Mouse (Mus musculus) urinary bladder, postnatal 36 days (tissue): ENCODE results near the gene Mrps23.
"Not testable (repeated sequence)": the region's sequence is repeated elsewhere in the genome, so short reads cannot be mapped to it uniquely, and the experiment has no call there.

Experiments
- DNase-seq, 2 experiments: peaks; one replicate each; pipeline ENCODE4 v3.0.0; 2022; ENCODE audit warnings: low spot score in 2 of 2, mixed read lengths in 1 of 2

Gene Mrps23

GRCm38 (mm10) chr11:88173386-88174025, 30.7 kb upstream of the Mrps23 start:
- no peak for DNase-seq

- DNase-seq: no peak
These were observed 23.7 kb upstream of the Mrps23 start for GRCm38 (mm10) chr11:88180467-88180958.

GRCm38 (mm10) chr11:88180959-88181619, 23.1 kb upstream of the Mrps23 start:
- DNase-seq: peak in 1 of 2 experiments; percentile 67

- DNase-seq: no peak
These were observed 19.5 kb upstream of the Mrps23 start for GRCm38 (mm10) chr11:88184632-88185180.

- DNase-seq: no peak
These were observed 17.9 kb upstream of the Mrps23 start for GRCm38 (mm10) chr11:88186078-88186946.

GRCm38 (mm10) chr11:88186947-88187243, 17.3 kb upstream of the Mrps23 start:
- DNase-seq: no peak

GRCm38 (mm10) chr11:88187417-88188133, 16.6 kb upstream of the Mrps23 start:
- peak; percentile 76 to 87 for DNase-seq

- no peak for DNase-seq
These were observed 16.0 kb upstream of the Mrps23 start for GRCm38 (mm10) chr11:88188216-88188615.

GRCm38 (mm10) chr11:88188635-88189034, 15.6 kb upstream of the Mrps23 start:
- no peak for DNase-seq

GRCm38 (mm10) chr11:88192595-88192994, 11.6 kb upstream of the Mrps23 start:
- DNase-seq: no peak

- DNase-seq: no peak
These were observed 10.9 kb upstream of the Mrps23 start for GRCm38 (mm10) chr11:88193098-88193823.

GRCm38 (mm10) chr11:88193824-88194696, 10.1 kb upstream of the Mrps23 start:
- DNase-seq: no peak

- DNase-seq: not testable (repeated sequence)
These were observed 8.5 kb upstream of the Mrps23 start for GRCm38 (mm10) chr11:88195699-88196098.

GRCm38 (mm10) chr11:88197153-88197576, 7.0 kb upstream of the Mrps23 start:
- DNase-seq: peak; percentile 45 to 56

GRCm38 (mm10) chr11:88198223-88198622, 6.0 kb upstream of the Mrps23 start:
- DNase-seq: no peak

GRCm38 (mm10) chr11:88201172-88201571, 3.0 kb upstream of the Mrps23 start:
- DNase-seq: no peak

GRCm38 (mm10) chr11:88202077-88202476, 2.1 kb upstream of the Mrps23 start:
- no peak for DNase-seq

- no peak for DNase-seq
These were observed 593 bp downstream of the Mrps23 start for GRCm38 (mm10) chr11:88204593-88205368.

GRCm38 (mm10) chr11:88206576-88206975, 2.4 kb downstream of the Mrps23 start:
- not testable (repeated sequence) for DNase-seq
